Mouse (Mus musculus) brown adipose tissue, adult 24 weeks (tissue): Measurements from ENCODE around the gene Ppargc1a. TPM values are rescaled to one million over a fixed set of nuclear protein-coding genes. Genes with fewer than 3 reads are reported as not detected.

Experiments
- H3K27ac ChIP-seq: fragments of 200-500 bp; replicated peaks from 2 replicates; pipeline ENCODE4 v1.5.1; 2012; ENCODE audit warnings: low read depth, mild to moderate bottlenecking, low read length
- H3K4me1 ChIP-seq: fragments of 200-500 bp; 2 replicates; pipeline ENCODE4 v1.6.1; 2012; ENCODE audit warnings: low read length, mixed read lengths; ENCODE audit not compliant: control insufficient read depth, insufficient read depth, insufficient read length
- H3K4me3 ChIP-seq: fragments of 200-500 bp; 2 replicates; pipeline ENCODE4 v1.5.1; 2012; ENCODE audit warnings: low read depth, mild to moderate bottlenecking, low read length, moderate library complexity; ENCODE audit not compliant: insufficient read depth
- polyA plus RNA-seq: library from polyadenylated mRNA; stranded (reverse); fragments of >200 nt; gene quantifications from 2 replicates; pipeline ENCODE4 v1.2.4, GENCODE M21; 2012; ENCODE audit not compliant: missing spikeins, insufficient read depth, insufficient read length

Gene Ppargc1a
- polyA plus RNA-seq, 1 experiment: 19.8 TPM

GRCm38 (mm10) chr5:51495446-51495845 lies 72.1 kb downstream of the Ppargc1a start:
- no peak overlapping the region for H3K4me3 ChIP-seq
- H3K27ac ChIP-seq: no peak overlapping the region
- no peaks in the 10 kb centered on the region for H3K4me1 ChIP-seq

- H3K4me1 ChIP-seq: no peaks in the 10 kb centered on the region
- no peak overlapping the region for H3K27ac ChIP-seq
- H3K4me3 ChIP-seq: no peak overlapping the region
These were observed 73.1 kb downstream of the Ppargc1a start for GRCm38 (mm10) chr5:51494358-51494876.

- Histone ChIP-seq H3K27ac (no peak overlapping the region), H3K4me3 (no peak overlapping the region), H3K4me1 (no peaks in the 10 kb centered on the region; the same call in 1 of the 2 replicates)
These were observed 83.8 kb downstream of the Ppargc1a start for GRCm38 (mm10) chr5:51483768-51484167.

GRCm38 (mm10) chr5:51479859-51480258 lies 87.7 kb downstream of the Ppargc1a start:
- H3K4me3 ChIP-seq: no peak overlapping the region
- H3K27ac ChIP-seq: no peak overlapping the region
- no peaks in the 10 kb centered on the region; the same call in 1 of the 2 replicates for H3K4me1 ChIP-seq

- H3K4me3 ChIP-seq: no peak overlapping the region
- H3K27ac ChIP-seq: no peak overlapping the region
- H3K4me1 ChIP-seq: no peaks in the 10 kb centered on the region; the same call in 1 of the 2 replicates
These were observed 88.1 kb downstream of the Ppargc1a start for GRCm38 (mm10) chr5:51479456-51479855.

- Histone ChIP-seq H3K27ac (no peak overlapping the region), H3K4me3 (no peak overlapping the region), H3K4me1 (no peaks in the 10 kb centered on the region; the same call in 1 of the 2 replicates)
These were observed 89.1 kb downstream of the Ppargc1a start for GRCm38 (mm10) chr5:51478319-51478994.

GRCm38 (mm10) chr5:51477140-51477539 lies 90.4 kb downstream of the Ppargc1a start:
- Histone ChIP-seq H3K4me1 (no peaks in the 10 kb centered on the region; the same call in 1 of the 2 replicates), H3K27ac (no peak overlapping the region), H3K4me3 (no peak overlapping the region)

- Histone ChIP-seq H3K4me3 (no peak overlapping the region), H3K27ac (no peak overlapping the region), H3K4me1 (no peaks in the 10 kb centered on the region; the same call in 1 of the 2 replicates)
These were observed 92.4 kb downstream of the Ppargc1a start for GRCm38 (mm10) chr5:51475034-51475541.

GRCm38 (mm10) chr5:51471614-51472013 lies 95.9 kb downstream of the Ppargc1a start:
- Histone ChIP-seq H3K4me1 (no peaks in the 10 kb centered on the region), H3K27ac (no peak overlapping the region), H3K4me3 (no peak overlapping the region)

- H3K4me1 ChIP-seq: no peaks in the 10 kb centered on the region
- H3K4me3 ChIP-seq: no peak overlapping the region
- H3K27ac ChIP-seq: no peak overlapping the region
These were observed 101.5 kb downstream of the Ppargc1a start for GRCm38 (mm10) chr5:51466036-51466435.

- H3K27ac ChIP-seq: peak overlapping the region; percentile 12; the same call in 1 of the 2 replicates
- H3K4me1 ChIP-seq: no peaks in the 10 kb centered on the region
- H3K4me3 ChIP-seq: no peak overlapping the region
These were observed 115.5 kb downstream of the Ppargc1a start for GRCm38 (mm10) chr5:51452033-51452432.

- Histone ChIP-seq H3K27ac (no peak overlapping the region), H3K4me1 (no peaks in the 10 kb centered on the region), H3K4me3 (no peak overlapping the region)
These were observed 119.9 kb downstream of the Ppargc1a start for GRCm38 (mm10) chr5:51447631-51448030.

- Histone ChIP-seq H3K4me3 (no peak overlapping the region), H3K4me1 (no peaks in the 10 kb centered on the region), H3K27ac (no peak overlapping the region)
These were observed 121.0 kb downstream of the Ppargc1a start for GRCm38 (mm10) chr5:51446299-51447090.

GRCm38 (mm10) chr5:51445726-51446125 lies 121.8 kb downstream of the Ppargc1a start:
- H3K4me1 ChIP-seq: no peaks in the 10 kb centered on the region
- no peak overlapping the region for H3K4me3 ChIP-seq
- H3K27ac ChIP-seq: no peak overlapping the region

- no peak overlapping the region for H3K27ac ChIP-seq
- H3K4me3 ChIP-seq: no peak overlapping the region
- no peaks in the 10 kb centered on the region for H3K4me1 ChIP-seq
These were observed 127.8 kb downstream of the Ppargc1a start for GRCm38 (mm10) chr5:51439773-51440172.
